Mouse (Mus musculus) c-Kit-negative CD71-positive TER-119-positive erythroid progenitor cells, embryonic 14.5 days (primary cell): ENCODE measurements around the gene Vmn1r79.
"Not testable (repeated sequence)": the region's sequence is repeated elsewhere in the genome, so short reads cannot be mapped to it uniquely, and the experiment has no call there.

Experiments used
- DNase-seq: peaks from one replicate; pipeline ENCODE4 v3.0.0-alpha.2; 2013; ENCODE audit warnings: low read depth, low spot score

Vmn1r79 gene

GRCm38 (mm10) chr7:12170979-12171378 is at the start of gene Vmn1r79:
Vmn1r79 (plus strand) TSS chr7:12171279.
- DNase-seq: not testable (repeated sequence)

GRCm38 (mm10) chr7:12149957-12150356 is 21.1 kb upstream of the Vmn1r79 start, which contains the start of gene Vmn1r78:
Vmn1r78 (plus strand) TSS chr7:12150257.
- DNase-seq: no peak

GRCm38 (mm10) chr7:12156463-12156862 is 14.6 kb upstream of the Vmn1r79 start:
- DNase-seq: not testable (repeated sequence)

GRCm38 (mm10) chr7:12172926-12173325 is 1.8 kb downstream of the Vmn1r79 start:
- not testable (repeated sequence) for DNase-seq

GRCm38 (mm10) chr7:12188986-12189385 is 17.9 kb downstream of the Vmn1r79 start, which contains the start of gene Vmn1r80:
Vmn1r80 (plus strand) TSS chr7:12189286.
- no peak for DNase-seq

- no peak for DNase-seq
Observed at GRCm38 (mm10) chr7:12204141-12204540, 33.1 kb downstream of the Vmn1r79 start.
